Mouse (Mus musculus) spleen, adult 2 months (tissue): Measurements from ENCODE around the gene Cntn4.

ENCODE experiments used
- CTCF ChIP-seq: fragments of 200-500 bp; IDR thresholded peaks from 2 replicates; pipeline ENCODE4 v1.5.1; 2011; ENCODE audit warnings: mild to moderate bottlenecking, inconsistent platforms; ENCODE audit not compliant: insufficient read depth, insufficient read length, insufficient replicate concordance; ENCODE audit errors: extremely low read depth
- POLR2A ChIP-seq: fragments of 200-500 bp; IDR thresholded peaks from 2 replicates; pipeline ENCODE4 v1.6.1; 2011; ENCODE audit warnings: low read depth, low read length, inconsistent platforms

- TF ChIP-seq CTCF (no peak), POLR2A (no peak)
These were observed 564.1 kb downstream of the Cntn4 start for GRCm38 (mm10) chr6:106241553-106241952.
